In the genomic region with DNA sequence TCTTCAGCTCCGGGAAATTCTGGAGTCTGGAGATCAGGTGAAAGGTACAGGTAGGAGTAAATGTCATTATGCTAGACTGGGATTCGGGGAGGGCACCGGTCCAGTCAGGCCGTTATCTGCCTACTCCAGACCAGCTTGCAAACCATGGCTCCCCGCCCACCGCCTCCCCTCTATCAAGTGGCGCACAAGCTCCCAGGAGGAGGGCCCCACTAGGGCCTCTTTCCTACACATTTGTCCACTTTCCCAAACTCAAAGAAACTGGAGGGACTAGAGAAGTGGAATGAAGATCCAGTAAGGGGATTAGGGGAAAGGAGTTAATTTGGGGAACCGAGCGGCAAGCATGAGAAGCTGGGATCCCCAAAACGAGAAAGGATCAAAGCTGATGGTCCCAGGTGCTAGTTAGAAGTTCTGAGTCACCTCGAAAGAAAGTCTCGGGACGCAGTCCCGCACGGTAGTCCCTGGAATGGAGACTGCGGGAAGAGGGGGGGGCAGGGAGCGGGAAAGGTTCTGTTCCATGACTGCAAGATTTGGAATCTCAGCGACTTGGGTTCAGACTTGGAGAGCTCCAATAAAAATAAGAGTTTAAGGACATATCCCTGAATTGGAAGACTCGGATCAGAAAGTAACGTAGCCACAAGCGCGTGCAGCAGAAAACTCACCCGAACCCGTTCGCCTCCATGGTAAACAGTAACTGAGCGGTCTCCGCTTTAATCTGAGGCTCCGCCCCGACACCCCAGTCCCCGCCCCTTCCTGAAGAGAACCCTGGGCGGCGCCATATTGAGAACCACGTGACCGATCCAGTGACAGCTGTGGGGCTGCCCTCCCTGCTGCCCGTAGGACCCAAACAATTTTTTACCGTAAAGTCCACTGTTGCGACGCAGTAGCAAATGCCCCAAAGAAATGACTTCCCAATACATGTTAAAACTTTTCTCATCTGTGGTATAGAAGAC, we compare ENCODE assay signal across 8 mouse cellular contexts. TPM values are rescaled to one million over a fixed set of nuclear protein-coding genes. Genes with fewer than 3 reads are reported as not detected.
A peak's percentile ranks its signal among the peaks of the same experiment; 100 is the strongest.
DNase-seq lines count a peak whose midpoint lies in the region; ATAC-seq and TF ChIP-seq lines count a peak whose summit lies in the region.

A gene (minus strand): TSS at position 742 of the 950 bp plus-strand sequence.

- H3K27ac ChIP-seq in forebrain, postnatal 0 days (ENCODE audit: low read depth, low read length) = peak within 1 kb of the TSS; percentile 76
- H3K27ac ChIP-seq in lung, embryonic 15.5 days = peak within 1 kb of the TSS; percentile 69

- TF ChIP-seq CTCF in G1E (IDR thresholded peaks at IDR 0.05; ENCODE audit: low read depth, low read length) = no peak
- TF ChIP-seq CTCF in forebrain, postnatal 0 days (IDR thresholded peaks at IDR 0.05; ENCODE audit: low read depth) = no peak

- H3K27me3 ChIP-seq in G1E (ENCODE audit: insufficient read depth, low read length) = no peaks in the 10 kb centered on the region
- no peaks in the 10 kb centered on the region for H3K27me3 ChIP-seq in forebrain, postnatal 0 days (ENCODE audit: insufficient read depth, low read length)
- H3K27me3 ChIP-seq in lung, embryonic 15.5 days = no peaks in the 10 kb centered on the region

- no peaks in the 10 kb centered on the region for H3K9me3 ChIP-seq in G1E (replicated peaks)
- no peaks in the 10 kb centered on the region for H3K9me3 ChIP-seq in forebrain, postnatal 0 days (ENCODE audit: low read length)
- H3K9me3 ChIP-seq in lung, embryonic 15.5 days = no peaks in the 10 kb centered on the region

- peaks cover 53% of the 10 kb centered on the region for H3K4me1 ChIP-seq in G1E (ENCODE audit: insufficient read depth, low read depth, low read length)
- H3K4me1 ChIP-seq in forebrain, postnatal 0 days (ENCODE audit: insufficient read depth) = peaks cover 13% of the 10 kb centered on the region; the same call in 1 of the 2 replicates
- H3K4me1 ChIP-seq in lung, embryonic 15.5 days = peaks cover 25% of the 10 kb centered on the region

- peaks cover 64% of the 10 kb centered on the region for H3K36me3 ChIP-seq in G1E (replicated peaks)
- H3K36me3 ChIP-seq in forebrain, postnatal 0 days (ENCODE audit: insufficient read depth) = peaks cover 21% of the 10 kb centered on the region
- peaks cover 15% of the 10 kb centered on the region for H3K36me3 ChIP-seq in lung, embryonic 15.5 days

- H3K9ac ChIP-seq in forebrain, postnatal 0 days = peak within 1 kb of the TSS; percentile 80
- peak within 1 kb of the TSS; percentile 88 for H3K9ac ChIP-seq in lung, embryonic 15.5 days

- peak; percentile 83 for DNase-seq in G1E (ENCODE audit: low spot score)
- peak; percentile 94 to 96 for DNase-seq in cerebellum, adult 18-20 months
- DNase-seq in forebrain, postnatal 0 days = peak; percentile 96
- DNase-seq in heart, postnatal 4 days = peak; percentile 95
- peak; percentile 93 to 94 for DNase-seq in layer of hippocampus, adult 8-10 months (ENCODE audit: low spot score in 2 of 2)
- DNase-seq in ovary, adult 18-20 months (ENCODE audit: low spot score) = peak; percentile 92
- DNase-seq in thymus, postnatal 0 days (ENCODE audit: low spot score) = peak; percentile 97

- peak within 1 kb of the TSS; percentile 96 for H3K4me3 ChIP-seq in G1E (ENCODE audit: low read depth, low read length)
- peak within 1 kb of the TSS; percentile 89 for H3K4me3 ChIP-seq in forebrain, postnatal 0 days (ENCODE audit: low read depth, low read length)
- peak within 1 kb of the TSS; percentile 99 for H3K4me3 ChIP-seq in lung, embryonic 15.5 days

- H3K4me2 ChIP-seq in forebrain, postnatal 0 days (ENCODE audit: low read depth) = peak within 1 kb of the TSS; percentile 77
- peak within 1 kb of the TSS; percentile 98 for H3K4me2 ChIP-seq in lung, embryonic 15.5 days

- peak; percentile 85 for ATAC-seq in G1E (ENCODE audit: extremely low read depth, insufficient number of reproducible peaks, low FRiP score, poor library complexity, severe bottlenecking)
- ATAC-seq in forebrain, postnatal 0 days = peak; percentile 95
- ATAC-seq in lung, embryonic 15.5 days (ENCODE audit: borderline replicate concordance, extremely low read depth, low FRiP score, low TSS enrichment) = peak; percentile 95

- WGBS in forebrain, postnatal 0 days = 2% methylated on average over 38 of the region's 38 CpGs
- WGBS in lung, embryonic 15.5 days = under 1% methylated on average over 38 of the region's 38 CpGs

RNA-seq across cellular contexts. Expression of the gene that starts here (rescaled TPM):
- total RNA-seq in G1E (2014; fragmentation: Nextera tagmentation) = 93.9 and 97.7 TPM in 2 replicates
- total RNA-seq in G1E (2017) = 85.4 and 99.8 TPM in 2 replicates
- polyA plus RNA-seq in G1E (2012) = 18.8 and 35.6 TPM in 2 replicates
- total RNA-seq in forebrain, postnatal 0 days (2014; rRNA removed) = 33.1 and 33.4 TPM in 2 replicates
- polyA plus RNA-seq in forebrain, postnatal 0 days (2015; fragmentation: Nextera tagmentation; extraction: Ambion mirVana) = 43.3 and 44.1 TPM in 2 replicates
- total RNA-seq in heart, postnatal 4 days (2021) = 10 to 100 TPM; 80.0 to 83.1 TPM
- total RNA-seq in layer of hippocampus, adult 8-10 months (2022) = 10 to 100 TPM; 62.0 to 68.1 (median 64.8) TPM
- polyA plus RNA-seq in lung, embryonic 15.5 days (2015; fragmentation: Nextera tagmentation; extraction: Ambion mirVana) = 91.7 and 103 TPM in 2 replicates
- 102 and 109 TPM in 2 replicates for polyA plus RNA-seq in thymus, postnatal 0 days (2015; fragmentation: Nextera tagmentation; extraction: Ambion mirVana)

Comparison
In these comparisons a context has a peak if more than half of its experiments do, and no peak if none do; other contexts are left out.
1. Peak in every context shown above with its lines: DNase-seq, ATAC-seq, H3K4me3 ChIP-seq and H3K27ac ChIP-seq.